Comparison of ENCODE assay signal across 12 mouse cellular contexts in genomic region chr2:59771708-59772107, GRCm38 (mm10).
A peak's percentile ranks its signal among the peaks of the same experiment; 100 is the strongest.
DNase-seq lines count a peak whose midpoint lies in the region; ATAC-seq and TF ChIP-seq lines count a peak whose summit lies in the region.
"Had no signal": no experiment of that assay in that cellular context is flagged by ENCODE, and none has a peak within 500 bp of the region (broad histone marks: within the 10 kb centered on the region; RNA-seq: fewer than 3 reads in every experiment).

No protein-coding gene starts in this region.

- TF ChIP-seq CTCF in liver, postnatal 0 days (IDR thresholded peaks at IDR 0.05; ENCODE audit: low read depth): no peak

- peak overlapping the region; percentile 15; the same call in 1 of the 2 replicates for H3K4me2 ChIP-seq in kidney, embryonic 15.5 days
- no peak overlapping the region for H3K4me2 ChIP-seq in hindbrain, embryonic 13.5 days
- H3K4me2 ChIP-seq in midbrain, embryonic 16.5 days (ENCODE audit: low read length): no peak overlapping the region
- no peak overlapping the region for H3K4me2 ChIP-seq in liver, postnatal 0 days (ENCODE audit: low read depth, low read length)
- H3K4me2 ChIP-seq: liver, embryonic 13.5 days had no signal

- DNase-seq in kidney, adult 9 months: no peak
- peak; percentile 43 for DNase-seq in embryo, embryonic 9.5 days (ENCODE audit: extremely low spot score)
- DNase-seq in liver, postnatal 0 days: no peak
- DNase-seq in B cell, adult 2 months: no peak
- DNase-seq in MN1 (ENCODE audit: low spot score): no peak
- DNase-seq: cerebellum, adult 11 months; liver, embryonic 13.5 days had no signal

- no peak overlapping the region for H3K9ac ChIP-seq in kidney, embryonic 15.5 days
- H3K9ac ChIP-seq in hindbrain, embryonic 13.5 days: peak overlapping the region; percentile 39; the same call in 1 of the 2 replicates
- H3K9ac ChIP-seq in midbrain, embryonic 16.5 days (ENCODE audit: low read depth, low read length): no peak overlapping the region; the same call in 1 of the 2 replicates
- H3K9ac ChIP-seq in liver, postnatal 0 days (replicated peaks): no peak overlapping the region
- H3K9ac ChIP-seq: liver, embryonic 13.5 days had no signal

- peak; percentile 64 for ATAC-seq in kidney, embryonic 15.5 days (replicated peaks; ENCODE audit: low FRiP score)
- peak; percentile 30; the same call in 1 of the 2 replicates for ATAC-seq in hindbrain, embryonic 13.5 days (ENCODE audit: low FRiP score)
- peak; percentile 22; the same call in 1 of the 2 replicates for ATAC-seq in midbrain, embryonic 16.5 days
- no peak for ATAC-seq in liver, postnatal 0 days

- no peaks in the 10 kb centered on the region for H3K9me3 ChIP-seq in kidney, embryonic 15.5 days (replicated peaks)
- no peaks in the 10 kb centered on the region for H3K9me3 ChIP-seq in hindbrain, embryonic 13.5 days
- H3K9me3 ChIP-seq in midbrain, embryonic 16.5 days (replicated peaks; ENCODE audit: control insufficient read depth, low read length, poor library complexity, severe bottlenecking): no peaks in the 10 kb centered on the region
- no peaks in the 10 kb centered on the region for H3K9me3 ChIP-seq in liver, postnatal 0 days (ENCODE audit: low read length)
- H3K9me3 ChIP-seq: liver, embryonic 13.5 days had no signal

- TF ChIP-seq EP300 in liver, postnatal 0 days (IDR thresholded peaks at IDR 0.05; ENCODE audit: low read depth): no peak

- peaks cover 73% of the 10 kb centered on the region for H3K4me1 ChIP-seq in kidney, embryonic 15.5 days
- H3K4me1 ChIP-seq in hindbrain, embryonic 13.5 days (replicated peaks): peaks cover 28% of the 10 kb centered on the region
- peaks cover 17% of the 10 kb centered on the region for H3K4me1 ChIP-seq in midbrain, embryonic 16.5 days (ENCODE audit: control insufficient read depth, insufficient read depth, low read length)
- H3K4me1 ChIP-seq in liver, postnatal 0 days (ENCODE audit: insufficient read depth): no peaks in the 10 kb centered on the region
- H3K4me1 ChIP-seq: liver, embryonic 13.5 days had no signal

- H3K4me3 ChIP-seq in kidney, embryonic 15.5 days (replicated peaks): no peak overlapping the region
- H3K4me3 ChIP-seq in hindbrain, embryonic 13.5 days: no peak overlapping the region
- H3K4me3 ChIP-seq in midbrain, embryonic 16.5 days (ENCODE audit: low read depth, low read length): no peak overlapping the region
- no peak overlapping the region for H3K4me3 ChIP-seq in liver, postnatal 0 days (ENCODE audit: low read depth, low read length)
- H3K4me3 ChIP-seq: erythroblast, embryonic 14.5 days; layer of hippocampus, adult 2 months; liver, embryonic 13.5 days had no signal

- peaks cover 34% of the 10 kb centered on the region for H3K36me3 ChIP-seq in kidney, embryonic 15.5 days
- no peaks in the 10 kb centered on the region for H3K36me3 ChIP-seq in hindbrain, embryonic 13.5 days
- H3K36me3 ChIP-seq in midbrain, embryonic 16.5 days (ENCODE audit: control insufficient read depth, insufficient read depth, low read length): no peaks in the 10 kb centered on the region
- no peaks in the 10 kb centered on the region; the same call in 1 of the 2 replicates for H3K36me3 ChIP-seq in liver, postnatal 0 days (replicated peaks; ENCODE audit: insufficient read depth, low read length)
- H3K36me3 ChIP-seq: liver, embryonic 13.5 days had no signal

- no peaks in the 10 kb centered on the region for H3K27me3 ChIP-seq in kidney, embryonic 15.5 days
- H3K27me3 ChIP-seq in hindbrain, embryonic 13.5 days: no peaks in the 10 kb centered on the region
- H3K27me3 ChIP-seq in midbrain, embryonic 16.5 days (ENCODE audit: control insufficient read depth, insufficient read depth, low read depth, low read length): no peaks in the 10 kb centered on the region
- H3K27me3 ChIP-seq in liver, postnatal 0 days (ENCODE audit: insufficient read depth, low read length): no peaks in the 10 kb centered on the region
- H3K27me3 ChIP-seq: liver, embryonic 13.5 days had no signal

- 24% methylated on average over 8 of the region's 8 CpGs for WGBS in kidney, embryonic 15.5 days
- 55% methylated on average over 8 of the region's 8 CpGs for WGBS in hindbrain, embryonic 13.5 days
- 67% methylated on average over 8 of the region's 8 CpGs for WGBS in midbrain, embryonic 16.5 days
- WGBS in liver, postnatal 0 days (ENCODE audit: insufficient replicate concordance): 66% methylated on average over 8 of the region's 8 CpGs

- peak overlapping the region; percentile 90 for H3K27ac ChIP-seq in kidney, embryonic 15.5 days
- peak overlapping the region; percentile 82 for H3K27ac ChIP-seq in hindbrain, embryonic 13.5 days
- no peak overlapping the region for H3K27ac ChIP-seq in midbrain, embryonic 16.5 days (ENCODE audit: low read length)
- H3K27ac ChIP-seq in liver, postnatal 0 days (ENCODE audit: low read depth): no peak overlapping the region
- H3K27ac ChIP-seq: layer of hippocampus, adult 2 months; liver, embryonic 13.5 days had no signal

Comparison
In these comparisons a context has a peak if more than half of its experiments do, and no peak if none do; other contexts are left out.
1. H3K27ac ChIP-seq: peak in kidney, embryonic 15.5 days (single experiment) and hindbrain, embryonic 13.5 days (single experiment); none in midbrain, embryonic 16.5 days (single experiment) and liver, postnatal 0 days (single experiment).